Mouse (Mus musculus) spleen, postnatal 14 days (tissue): ENCODE measurements around the gene Rnf207.

Experiments
- DNase-seq, 2 experiments: peaks; one replicate each; pipeline ENCODE4 v3.0.0; 2021 to 2022; ENCODE audit warnings: low spot score in 2 of 2

Gene Rnf207

GRCm38 (mm10) chr4:152294188-152294929 lies 24.4 kb downstream of the Rnf207 start:
- DNase-seq = no peak

- DNase-seq = no peak
These were observed 26.6 kb downstream of the Rnf207 start for GRCm38 (mm10) chr4:152292102-152292765.

- DNase-seq = no peak
These were observed 27.2 kb downstream of the Rnf207 start, which contains the start of gene Hes3 for GRCm38 (mm10) chr4:152291562-152291961. Hes3 (minus strand) TSS chr4:152291662.

- no peak for DNase-seq
These were observed 27.8 kb downstream of the Rnf207 start for GRCm38 (mm10) chr4:152290991-152291390.

- no peak for DNase-seq
These were observed 28.4 kb downstream of the Rnf207 start for GRCm38 (mm10) chr4:152290385-152290784.

- DNase-seq = no peak
These were observed 30.3 kb downstream of the Rnf207 start for GRCm38 (mm10) chr4:152288398-152288945.

GRCm38 (mm10) chr4:152287317-152288120 lies 31.3 kb downstream of the Rnf207 start:
- DNase-seq = no peak

- peak; percentile 25 to 55 for DNase-seq
These were observed 31.9 kb downstream of the Rnf207 start for GRCm38 (mm10) chr4:152286887-152287286.

- no peak for DNase-seq
These were observed 32.6 kb downstream of the Rnf207 start for GRCm38 (mm10) chr4:152286183-152286582.

GRCm38 (mm10) chr4:152285505-152285904 lies 33.3 kb downstream of the Rnf207 start:
- peak in 1 of 2 experiments; percentile 25 for DNase-seq

- peak; percentile 60 to 75 for DNase-seq
These were observed 35.4 kb downstream of the Rnf207 start for GRCm38 (mm10) chr4:152283186-152283950.

- no peak for DNase-seq
These were observed 36.1 kb downstream of the Rnf207 start for GRCm38 (mm10) chr4:152282721-152283120.

GRCm38 (mm10) chr4:152281601-152282000 lies 37.2 kb downstream of the Rnf207 start:
- no peak for DNase-seq

- no peak for DNase-seq
These were observed 39.8 kb downstream of the Rnf207 start for GRCm38 (mm10) chr4:152278986-152279385.

GRCm38 (mm10) chr4:152277916-152278315 lies 40.9 kb downstream of the Rnf207 start:
- DNase-seq = no peak

- no peak for DNase-seq
These were observed 42.1 kb downstream of the Rnf207 start for GRCm38 (mm10) chr4:152276389-152277347.

- no peak for DNase-seq
These were observed 44.1 kb downstream of the Rnf207 start for GRCm38 (mm10) chr4:152274681-152275131.

- no peak for DNase-seq
These were observed 45.1 kb downstream of the Rnf207 start, which contains the start of gene Gpr153 for GRCm38 (mm10) chr4:152273621-152274236. Gpr153 (plus strand) TSS chr4:152274232.

GRCm38 (mm10) chr4:152273191-152273590 lies 45.6 kb downstream of the Rnf207 start:
- DNase-seq = no peak
